Mouse (Mus musculus) thymus, adult 18-20 months (tissue): ENCODE results near the gene Krt8.
"Not testable (repeated sequence)": the region's sequence is repeated elsewhere in the genome, so short reads cannot be mapped to it uniquely, and the experiment has no call there.

ENCODE experiments used
- DNase-seq, 2 experiments: peaks; one replicate each; pipeline ENCODE4 v3.0.0; 2022; ENCODE audit warnings: mixed read lengths in 2 of 2

Gene Krt8

GRCm38 (mm10) chr15:102007097-102008069 lies 3.1 kb upstream of the Krt8 start:
- no peak for DNase-seq

- DNase-seq, result no peak
Measured at GRCm38 (mm10) chr15:102006317-102006716, 2.0 kb upstream of the Krt8 start.

GRCm38 (mm10) chr15:102005290-102005689 lies 1.0 kb upstream of the Krt8 start:
- no peak for DNase-seq

GRCm38 (mm10) chr15:102003516-102003915 lies 766 bp downstream of the Krt8 start:
- DNase-seq, result no peak

GRCm38 (mm10) chr15:102002646-102003488 lies 1.4 kb downstream of the Krt8 start:
- DNase-seq, result no peak

GRCm38 (mm10) chr15:101999676-102000335 lies 4.5 kb downstream of the Krt8 start:
- no peak for DNase-seq

- DNase-seq, result no peak
Measured at GRCm38 (mm10) chr15:101999156-101999555, 5.1 kb downstream of the Krt8 start.

GRCm38 (mm10) chr15:101996450-101997078 lies 7.7 kb downstream of the Krt8 start:
- DNase-seq, result not testable (repeated sequence)

GRCm38 (mm10) chr15:101995484-101996236 lies 8.6 kb downstream of the Krt8 start:
- DNase-seq, result no peak

- DNase-seq, result no peak
Measured at GRCm38 (mm10) chr15:101994365-101994764, 9.9 kb downstream of the Krt8 start.

- no peak for DNase-seq
Measured at GRCm38 (mm10) chr15:101990946-101991345, 13.3 kb downstream of the Krt8 start.

GRCm38 (mm10) chr15:101988714-101989113 lies 15.6 kb downstream of the Krt8 start:
- no peak for DNase-seq

- peak; percentile 27 to 43 for DNase-seq
Measured at GRCm38 (mm10) chr15:101988119-101988518, 16.2 kb downstream of the Krt8 start.

GRCm38 (mm10) chr15:101984746-101985145 lies 19.5 kb downstream of the Krt8 start:
- DNase-seq, result no peak

- peak; percentile 50 to 55 for DNase-seq
Measured at GRCm38 (mm10) chr15:101983949-101984601, 20.2 kb downstream of the Krt8 start.

- no peak for DNase-seq
Measured at GRCm38 (mm10) chr15:101983315-101983948, 20.9 kb downstream of the Krt8 start.

GRCm38 (mm10) chr15:101980849-101981248 lies 23.4 kb downstream of the Krt8 start:
- DNase-seq, result no peak

- DNase-seq, result peak; percentile 24 to 34
Measured at GRCm38 (mm10) chr15:101977043-101977726, 27.1 kb downstream of the Krt8 start.

GRCm38 (mm10) chr15:101976641-101977040 lies 27.6 kb downstream of the Krt8 start:
- no peak for DNase-seq

- no peak for DNase-seq
Measured at GRCm38 (mm10) chr15:101976023-101976422, 28.3 kb downstream of the Krt8 start.
